Mouse (Mus musculus): ENCODE data around the gene Grid1.

GRCm38 (mm10) chr14:34917111-34917510 is 97.2 kb downstream of the Grid1 start:
- TF ChIP-seq CTCF (IDR thresholded peaks at IDR 0.05) (no peak), EP300 (IDR thresholded peaks at IDR 0.05) (no peak)

Data from lung, postnatal 0 days (tissue).